Mouse (Mus musculus): ENCODE data around the gene Adssl1.

DNA sequence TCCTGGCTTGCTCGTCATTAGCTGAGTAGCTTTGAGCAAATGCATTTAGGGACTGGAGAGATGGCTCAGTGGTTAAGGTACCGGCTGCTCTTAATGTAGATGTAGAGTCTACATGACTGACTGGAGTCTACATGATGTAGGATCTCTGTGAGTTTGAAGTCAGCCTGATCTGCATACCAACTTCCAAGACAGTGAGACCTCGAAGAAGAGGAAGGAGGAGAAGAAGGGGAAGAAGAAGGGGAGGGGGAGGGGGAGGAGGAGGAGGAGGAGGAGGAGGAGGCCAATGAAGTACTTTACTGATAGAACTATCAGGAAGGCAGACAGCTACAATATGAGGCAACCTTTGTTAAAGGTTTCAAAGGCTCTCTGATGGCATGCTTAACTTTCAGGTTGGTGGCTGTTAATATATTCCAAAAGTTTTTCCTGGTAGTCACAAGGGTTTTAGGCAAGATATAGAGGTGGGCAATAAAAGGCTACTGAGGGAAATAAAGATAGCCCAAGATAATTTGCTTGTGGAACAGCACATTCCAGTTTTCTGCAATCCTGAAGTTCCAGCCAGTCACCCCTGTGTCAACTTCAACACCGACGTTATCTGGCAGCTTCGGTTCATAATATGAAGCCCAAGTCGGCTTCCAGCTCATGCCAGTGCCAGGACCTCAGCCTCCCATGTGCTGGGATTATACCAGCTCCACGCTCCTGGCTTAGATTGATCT, 44.4 kb upstream of the Adssl1 start:
- TF ChIP-seq CTCF (IDR thresholded peaks at IDR 0.05; ENCODE audit: low read depth) = no peak
- TF ChIP-seq EP300 (IDR thresholded peaks at IDR 0.05; ENCODE audit: low read depth) = no peak
